Mouse (Mus musculus) stomach, embryonic 16.5 days (tissue): ENCODE measurements at regions not wholly inside any gene's neighbourhood (a gene's known extent, or its start where the extent isn't known, plus 50 kb on each side); places are given as distances from the start of the nearest gene placed in this dataset.

ENCODE experiments used
- ATAC-seq: fragments of 200-750 bp; cut with Nextera tagmentation; 2 replicates; pipeline ENCODE4 v1.8.0; 2017; ENCODE audit warnings: moderate number of reproducible peaks, moderate TSS enrichment; ENCODE audit not compliant: insufficient read depth, low FRiP score
- H3K27ac ChIP-seq: fragments of 300-500 bp; sonication (generic); 2 replicates; pipeline ENCODE4 v1.5.1; 2014; ENCODE audit warnings: low read length
- H3K27me3 ChIP-seq: fragments of 300-500 bp; sonication (generic); 2 replicates; pipeline ENCODE4 v1.6.1; 2014; ENCODE audit warnings: low read length, control low read depth, mixed read lengths; ENCODE audit not compliant: control insufficient read depth, insufficient read depth
- H3K36me3 ChIP-seq: fragments of 300-500 bp; sonication (generic); 2 replicates; pipeline ENCODE4 v1.6.1; 2014; ENCODE audit warnings: low read length; ENCODE audit not compliant: control insufficient read depth, insufficient read depth
- H3K4me1 ChIP-seq: fragments of 300-500 bp; sonication (generic); 2 replicates; pipeline ENCODE4 v1.6.1; 2014; ENCODE audit warnings: low read length, control low read depth, mixed read lengths; ENCODE audit not compliant: control insufficient read depth, insufficient read depth
- H3K4me2 ChIP-seq: fragments of 300-500 bp; sonication (generic); 2 replicates; pipeline ENCODE4 v1.6.1; 2014; ENCODE audit warnings: low read depth, low read length, mixed read lengths
- H3K4me3 ChIP-seq: fragments of 300-500 bp; sonication (generic); replicated peaks from 2 replicates; pipeline ENCODE4 v1.5.1; 2014; ENCODE audit warnings: mild to moderate bottlenecking, low read length
- H3K9ac ChIP-seq: fragments of 300-500 bp; sonication (generic); 2 replicates; pipeline ENCODE4 v1.6.1; 2014; ENCODE audit warnings: low read length
- H3K9me3 ChIP-seq: fragments of 300-500 bp; sonication (generic); replicated peaks from 2 replicates; pipeline ENCODE4 v1.6.1; 2016; ENCODE audit warnings: low read length, control low read depth; ENCODE audit not compliant: control insufficient read depth
- WGBS: fragments of 180-500 bp; shearing (Covaris S2); extraction: QIAGEN DNeasy Blood & Tissue Kit; methylation state at CpG from one replicate; pipeline ENCODE4 v1.1.7; 2014; 5-methylcytosine and 5-hydroxymethylcytosine counted together

DNA sequence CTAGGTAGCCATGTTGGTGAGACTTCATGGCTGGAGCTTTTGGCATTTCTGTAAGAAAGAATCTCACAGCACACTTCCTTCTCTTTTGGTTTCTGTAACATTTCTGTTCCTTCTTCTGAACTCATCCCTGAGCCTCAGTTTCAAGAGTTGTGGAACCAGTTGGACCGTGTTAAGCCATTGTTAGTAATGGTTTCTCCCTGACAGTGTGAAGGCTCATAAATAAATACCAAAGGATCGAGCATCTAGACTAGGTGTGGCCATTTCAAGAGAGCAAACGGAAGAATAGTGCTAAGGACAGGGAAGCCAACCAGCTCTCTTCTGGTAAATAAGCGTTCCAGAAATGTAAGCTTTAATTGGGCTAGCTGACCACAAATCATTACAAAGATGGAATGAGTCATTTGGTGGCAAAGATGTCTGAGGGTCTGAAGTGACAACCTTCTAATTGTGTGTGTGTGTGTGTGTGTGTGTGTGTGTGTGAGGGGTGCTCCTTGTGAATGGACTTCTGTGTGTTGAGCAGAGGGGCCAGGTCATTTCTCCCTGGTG lies 71.7 kb upstream of the Cdkn2b start:
- Histone ChIP-seq H3K9me3 (no peaks in the 10 kb centered on the region), H3K4me1 (0 out of 2 replicates have a peak, but pooled peaks cover 2% of the 10 kb centered on the region), H3K36me3 (no peaks in the 10 kb centered on the region), H3K27ac (no peak overlapping the region), H3K4me2 (no peak overlapping the region), H3K27me3 (no peaks in the 10 kb centered on the region), H3K9ac (no peak overlapping the region), H3K4me3 (no peak overlapping the region)
- 60% methylated on average over 4 of the region's 4 CpGs for WGBS
- ATAC-seq = no peak

DNA sequence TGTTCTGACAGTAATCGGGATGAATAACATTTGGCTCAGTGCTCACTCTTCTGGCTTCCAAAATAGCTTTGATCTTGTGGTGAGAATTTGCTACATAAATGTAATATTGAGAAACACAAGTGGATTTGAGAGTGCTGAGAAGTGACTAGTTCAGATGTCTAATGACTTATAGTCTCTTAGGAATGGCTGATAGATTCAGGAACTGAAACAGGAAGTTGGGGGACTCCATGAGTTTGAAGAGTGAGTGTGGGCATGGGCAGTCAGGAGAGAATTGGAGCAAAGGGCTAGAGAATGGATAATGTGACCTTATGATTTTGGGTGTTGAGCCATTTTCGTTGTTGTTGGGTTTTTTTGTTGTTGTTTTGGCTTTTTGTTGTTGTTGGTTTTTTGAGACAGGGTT lies 70.9 kb upstream of the Cdkn2b start:
- Histone ChIP-seq H3K4me1 (0 out of 2 replicates have a peak, but pooled peaks cover 2% of the 10 kb centered on the region), H3K4me2 (no peak overlapping the region), H3K27ac (no peak overlapping the region), H3K36me3 (no peaks in the 10 kb centered on the region), H3K27me3 (no peaks in the 10 kb centered on the region), H3K9ac (no peak overlapping the region), H3K9me3 (no peaks in the 10 kb centered on the region), H3K4me3 (no peak overlapping the region)
- no peak for ATAC-seq
- WGBS = 89% methylated on average over 2 of the region's 2 CpGs

DNA sequence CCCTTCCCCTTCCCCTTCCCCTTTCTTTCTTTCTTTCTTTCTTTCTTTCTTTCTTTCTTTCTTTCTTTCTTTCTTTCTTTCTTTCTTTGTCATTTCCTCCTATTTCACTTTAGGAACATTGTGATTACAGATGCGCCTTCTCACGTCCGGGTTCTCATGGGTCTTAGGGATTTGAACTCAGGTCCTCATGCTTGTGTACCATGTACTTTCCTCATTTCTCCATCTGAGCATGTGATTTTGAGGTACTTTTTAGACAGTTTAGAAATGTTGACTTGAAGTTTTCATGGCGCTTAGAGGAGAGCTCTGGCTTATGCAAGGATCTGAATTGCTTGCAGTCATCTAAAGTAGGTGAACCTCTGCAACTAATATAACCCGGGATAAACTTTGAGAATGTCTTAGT lies 70.2 kb upstream of the Cdkn2b start:
- H3K27ac ChIP-seq = no peak overlapping the region
- no peaks in the 10 kb centered on the region for H3K4me1 ChIP-seq
- 91% methylated on average over 5 of the region's 5 CpGs for WGBS

DNA sequence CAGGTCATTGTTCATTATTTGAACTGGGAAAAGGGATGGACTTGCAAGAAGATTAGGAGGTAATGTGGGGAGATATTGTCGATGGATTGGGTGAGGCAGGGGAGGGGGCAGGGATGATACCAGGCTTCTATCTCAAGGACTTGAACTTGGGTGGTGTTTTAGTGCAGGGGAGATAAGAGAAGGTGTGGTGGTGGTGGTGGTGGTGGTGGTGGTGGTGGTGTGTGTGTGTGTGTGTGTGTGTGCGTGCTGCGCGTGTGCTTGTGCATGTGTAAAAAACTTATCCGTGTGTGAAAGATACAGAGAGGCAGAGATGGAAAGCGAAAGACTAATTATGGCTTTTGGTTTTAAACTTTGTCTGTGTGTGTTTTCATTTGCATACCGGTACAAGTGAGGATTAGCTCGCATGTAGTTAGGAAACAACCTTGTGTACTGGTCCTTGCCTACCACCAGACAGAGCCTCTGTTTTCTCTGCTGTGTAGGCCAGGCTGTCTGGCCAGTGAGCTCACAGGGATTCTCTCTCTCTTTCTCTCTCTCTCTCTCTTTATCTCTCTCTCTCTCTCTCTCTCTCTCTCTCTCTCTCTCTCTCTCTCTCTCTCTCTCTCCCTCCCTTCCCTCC lies 69.6 kb upstream of the Cdkn2b start:
- Histone ChIP-seq H3K9ac (no peak overlapping the region), H3K4me2 (no peak overlapping the region), H3K27ac (no peak overlapping the region), H3K4me1 (no peaks in the 10 kb centered on the region), H3K4me3 (no peak overlapping the region), H3K36me3 (no peaks in the 10 kb centered on the region), H3K27me3 (no peaks in the 10 kb centered on the region), H3K9me3 (no peaks in the 10 kb centered on the region)
- WGBS = 90% methylated on average over 8 of the region's 8 CpGs
- ATAC-seq = no peak

More for the DNA sequence above, 70.2 kb upstream of the Cdkn2b start:
- no peaks in the 10 kb centered on the region for H3K27me3 ChIP-seq
- no peaks in the 10 kb centered on the region for H3K36me3 ChIP-seq
- H3K4me3 ChIP-seq = no peak overlapping the region
- H3K4me2 ChIP-seq = no peak overlapping the region
- no peak overlapping the region for H3K9ac ChIP-seq
- H3K9me3 ChIP-seq = no peaks in the 10 kb centered on the region
- no peak for ATAC-seq

DNA sequence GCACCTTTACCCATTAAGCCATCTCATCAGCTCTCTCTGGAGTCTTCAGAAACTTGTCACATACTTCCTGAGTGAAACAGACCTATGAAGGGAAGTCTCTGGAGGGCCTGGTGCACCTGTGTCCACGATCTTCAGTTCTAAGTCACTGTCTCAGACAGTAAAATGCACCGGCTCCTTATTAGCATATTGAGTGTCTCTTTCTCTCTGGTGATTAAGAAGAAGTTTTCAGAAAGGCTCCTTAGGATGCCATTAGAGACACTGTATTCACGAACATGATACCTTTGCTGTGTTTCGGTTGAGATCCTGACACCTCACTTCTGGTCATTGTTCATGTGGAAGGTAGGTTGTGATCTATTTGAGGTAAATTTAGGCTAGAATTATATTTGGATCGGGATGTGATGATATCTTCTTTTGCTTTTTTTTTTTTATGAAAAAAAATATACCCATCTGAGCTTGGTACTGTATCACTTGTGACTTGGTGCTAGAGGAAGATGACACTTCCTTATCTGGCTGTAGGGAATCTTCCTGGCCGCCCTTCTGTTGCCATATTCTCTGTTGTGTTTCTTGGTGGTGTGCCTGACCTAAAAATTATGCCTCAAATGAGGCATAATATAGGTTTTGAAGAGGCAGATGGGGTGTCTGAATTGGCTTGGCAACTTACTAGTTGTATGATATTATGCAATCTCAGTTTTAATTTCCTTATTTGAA lies 68.9 kb upstream of the Cdkn2b start:
- Histone ChIP-seq H3K4me1 (no peaks in the 10 kb centered on the region), H3K27me3 (no peaks in the 10 kb centered on the region), H3K4me3 (no peak overlapping the region), H3K9me3 (no peaks in the 10 kb centered on the region), H3K4me2 (no peak overlapping the region), H3K36me3 (no peaks in the 10 kb centered on the region), H3K27ac (no peak overlapping the region), H3K9ac (no peak overlapping the region)
- no peak for ATAC-seq
- 84% methylated on average over 6 of the region's 6 CpGs for WGBS

DNA sequence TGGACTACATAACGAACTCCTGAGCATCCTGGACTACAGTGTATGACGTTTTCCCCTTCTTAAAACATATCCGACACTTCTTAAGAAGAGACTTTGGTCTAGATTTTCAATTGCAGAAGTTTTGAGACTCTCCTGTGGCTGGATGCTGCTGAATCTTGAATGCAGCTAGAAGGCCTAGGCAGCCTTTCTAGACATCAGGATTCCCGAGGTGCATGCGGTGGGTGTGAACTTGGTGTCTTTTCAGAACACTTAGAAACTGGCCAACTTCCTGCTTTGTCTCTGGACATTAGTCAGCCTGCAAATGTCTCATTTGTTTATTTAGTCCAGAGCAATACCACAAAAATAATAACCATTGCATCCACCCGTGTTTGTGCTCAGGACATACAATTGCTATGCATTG lies 61.8 kb upstream of the Cdkn2b start:
- Histone ChIP-seq H3K4me3 (no peak overlapping the region), H3K4me2 (no peak overlapping the region), H3K4me1 (no peaks in the 10 kb centered on the region), H3K27me3 (no peaks in the 10 kb centered on the region), H3K36me3 (no peaks in the 10 kb centered on the region), H3K27ac (no peak overlapping the region), H3K9me3 (no peaks in the 10 kb centered on the region), H3K9ac (no peak overlapping the region)
- no peak for ATAC-seq
- 73% methylated on average over 6 of the region's 6 CpGs for whole genome bisulfite sequencing

DNA sequence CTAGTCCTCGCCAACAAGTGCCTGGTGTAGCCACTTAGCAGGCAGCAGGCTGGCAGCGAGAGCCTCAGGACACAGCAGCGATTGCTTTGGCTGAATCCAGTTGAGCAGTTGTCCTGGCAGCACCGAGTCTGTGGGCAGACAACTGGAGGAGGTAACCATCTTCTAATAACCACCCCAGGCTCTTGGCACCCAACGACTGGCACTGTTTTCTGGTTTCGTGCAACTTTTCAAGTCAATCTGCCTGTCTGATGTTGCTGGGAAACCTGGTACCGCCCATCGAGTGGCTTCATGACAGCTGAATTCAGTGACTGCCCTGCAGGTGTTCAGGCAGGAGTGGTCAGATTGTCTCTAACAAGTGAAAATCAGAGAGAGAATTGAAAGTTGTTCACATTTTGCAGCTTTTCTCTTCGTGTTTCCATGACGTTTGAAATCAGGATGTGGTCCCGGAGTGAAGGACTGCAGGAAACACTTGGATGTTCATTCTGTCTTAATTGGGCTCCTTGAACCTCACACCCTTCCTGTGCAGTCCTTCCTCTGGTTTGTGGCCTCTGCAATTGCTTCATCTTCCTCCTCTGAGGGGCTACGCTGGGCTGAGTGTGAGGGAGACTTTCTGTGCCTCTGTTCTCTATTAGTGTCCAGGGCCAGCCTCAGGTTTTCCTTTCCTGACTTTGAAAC lies 58.1 kb upstream of the Cdkn2b start:
- Histone ChIP-seq H3K27ac (no peak overlapping the region), H3K36me3 (no peaks in the 10 kb centered on the region), H3K4me1 (no peaks in the 10 kb centered on the region), H3K27me3 (no peaks in the 10 kb centered on the region), H3K9ac (no peak overlapping the region), H3K4me3 (no peak overlapping the region), H3K9me3 (no peaks in the 10 kb centered on the region), H3K4me2 (no peak overlapping the region)
- ATAC-seq = no peak
- 74% methylated on average over 12 of the region's 12 CpGs for WGBS

DNA sequence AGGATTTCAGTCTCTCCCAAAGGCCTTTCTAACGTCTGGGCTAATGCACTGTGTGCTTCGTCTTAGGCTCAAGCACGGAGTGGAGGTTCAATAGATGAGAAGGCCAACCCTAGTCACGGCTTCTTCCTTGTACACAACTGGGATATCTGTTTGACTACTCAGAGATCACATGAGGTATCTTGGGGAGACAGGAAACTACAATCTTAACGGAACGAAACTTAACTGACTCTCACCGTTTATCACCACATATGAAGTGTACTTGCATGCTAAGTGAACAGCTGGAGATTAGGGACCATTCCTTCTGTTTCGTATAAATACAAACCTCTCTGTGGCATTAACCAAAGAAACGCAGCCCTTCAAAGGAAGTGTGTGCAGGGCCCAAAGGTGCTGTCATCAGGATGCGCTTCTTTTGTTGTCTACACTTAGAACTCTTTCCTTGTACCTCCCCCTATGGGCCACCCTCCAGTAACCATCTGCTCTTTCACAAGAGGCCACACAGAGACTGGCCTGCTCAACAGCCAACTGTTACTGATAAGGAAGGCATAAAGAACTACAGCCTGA lies 55.8 kb upstream of the Cdkn2b start:
- no peak for ATAC-seq
- 49% methylated on average over 10 of the region's 10 CpGs for WGBS
- Histone ChIP-seq H3K27me3 (no peaks in the 10 kb centered on the region), H3K4me1 (no peaks in the 10 kb centered on the region), H3K4me2 (no peak overlapping the region), H3K27ac (no peak overlapping the region), H3K9ac (no peak overlapping the region), H3K9me3 (no peaks in the 10 kb centered on the region), H3K4me3 (no peak overlapping the region), H3K36me3 (no peaks in the 10 kb centered on the region)

DNA sequence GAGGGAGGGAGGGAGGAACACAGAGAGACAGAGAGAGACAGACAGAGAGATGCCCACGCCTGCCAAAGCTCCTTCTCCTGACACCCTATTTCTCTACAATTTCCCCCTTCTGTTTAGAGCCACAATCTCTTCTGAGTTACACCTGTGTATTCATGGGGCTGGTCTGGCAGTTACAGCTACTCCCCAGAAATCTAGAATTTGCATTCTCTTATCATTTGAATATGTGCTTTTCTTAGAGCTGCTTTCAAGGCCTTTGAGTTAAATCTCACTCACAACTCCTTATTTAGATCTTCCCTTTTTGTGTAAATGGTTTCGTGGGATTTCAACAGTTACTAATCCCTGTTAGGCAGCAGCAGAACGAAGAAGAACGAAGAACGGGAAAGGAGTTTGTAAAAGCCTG lies 55.0 kb upstream of the Cdkn2b start:
- Histone ChIP-seq H3K4me2 (no peak overlapping the region), H3K27ac (no peak overlapping the region), H3K27me3 (no peaks in the 10 kb centered on the region), H3K9ac (no peak overlapping the region), H3K4me1 (no peaks in the 10 kb centered on the region), H3K9me3 (no peaks in the 10 kb centered on the region), H3K4me3 (no peak overlapping the region), H3K36me3 (no peaks in the 10 kb centered on the region)
- no peak for ATAC-seq
- 60% methylated on average over 5 of the region's 5 CpGs for WGBS
